Mouse (Mus musculus): ENCODE results near the gene Gtpbp4. TPM values are rescaled to one million over a fixed set of nuclear protein-coding genes. Genes with fewer than 3 reads are reported as not detected.

Gtpbp4 gene
- polyA plus RNA-seq, 1 experiment from 2014 or later, result 77.8 TPM

Other genes starting within 250 kb of the Gtpbp4 start
- 14.0 and 16.6 TPM in 2 replicates for gene Wdr37, start 124.2 kb downstream of the Gtpbp4 start, polyA plus RNA-seq (2015; fragmentation: Nextera tagmentation; extraction: Ambion mirVana)
- gene Idi1, start 110.6 kb downstream of the Gtpbp4 start, polyA plus RNA-seq (2015; fragmentation: Nextera tagmentation; extraction: Ambion mirVana), result 126 and 131 TPM in 2 replicates
- gene Gm9745, start 47.9 kb downstream of the Gtpbp4 start, polyA plus RNA-seq (2015; fragmentation: Nextera tagmentation; extraction: Ambion mirVana), result not detected in 2 replicates
- gene Idi2, start 43.2 kb downstream of the Gtpbp4 start, polyA plus RNA-seq (2015; fragmentation: Nextera tagmentation; extraction: Ambion mirVana), result not detected in 2 replicates
- 37.6 and 38.3 TPM in 2 replicates for gene Larp4b, start 97.8 kb upstream of the Gtpbp4 start, polyA plus RNA-seq (2015; fragmentation: Nextera tagmentation; extraction: Ambion mirVana)

All from intestine, embryonic 15.5 days (tissue).